Mouse (Mus musculus): Measurements from ENCODE around the gene St6gal1. TPM values are rescaled to one million over a fixed set of nuclear protein-coding genes. Genes with fewer than 3 reads are reported as not detected.

Gene St6gal1
- polyA plus RNA-seq, 1 experiment: 8.1 TPM

DNA sequence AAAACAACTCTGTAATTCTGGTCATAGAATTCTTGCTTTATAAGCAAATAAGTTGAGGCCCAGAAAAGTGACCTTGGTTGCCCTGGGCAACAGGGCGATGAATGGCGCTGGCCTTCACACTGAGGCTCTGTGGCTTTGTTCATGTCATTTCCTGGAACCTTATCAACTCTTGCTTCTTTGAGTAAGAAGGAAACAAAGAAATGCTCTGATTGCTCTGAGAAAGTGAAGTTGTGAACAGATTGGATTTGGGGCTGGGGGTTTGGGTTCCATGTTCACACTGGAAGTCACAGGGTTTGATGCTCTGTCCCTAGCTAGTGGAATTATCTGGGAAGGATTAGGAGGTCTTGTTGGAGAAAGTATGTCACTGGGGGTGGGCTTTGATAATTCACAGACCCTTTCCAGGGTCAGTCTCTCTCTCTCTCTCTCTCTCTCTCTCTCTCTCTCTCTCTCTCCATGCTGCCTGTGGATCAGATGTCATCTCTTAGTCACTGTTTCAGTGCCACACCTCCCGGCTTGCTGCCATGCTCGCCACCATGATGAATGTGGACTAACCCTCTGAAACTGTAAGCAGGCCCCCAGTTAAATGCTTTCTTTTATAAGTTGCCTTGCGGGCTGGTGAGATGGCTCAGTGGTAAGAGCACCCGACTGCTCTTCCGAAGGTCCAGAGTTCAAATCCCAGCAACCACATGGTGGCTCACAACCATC is 50.2 kb downstream of the St6gal1 start:
- DNase-seq (ENCODE audit: low spot score): no peak

DNA sequence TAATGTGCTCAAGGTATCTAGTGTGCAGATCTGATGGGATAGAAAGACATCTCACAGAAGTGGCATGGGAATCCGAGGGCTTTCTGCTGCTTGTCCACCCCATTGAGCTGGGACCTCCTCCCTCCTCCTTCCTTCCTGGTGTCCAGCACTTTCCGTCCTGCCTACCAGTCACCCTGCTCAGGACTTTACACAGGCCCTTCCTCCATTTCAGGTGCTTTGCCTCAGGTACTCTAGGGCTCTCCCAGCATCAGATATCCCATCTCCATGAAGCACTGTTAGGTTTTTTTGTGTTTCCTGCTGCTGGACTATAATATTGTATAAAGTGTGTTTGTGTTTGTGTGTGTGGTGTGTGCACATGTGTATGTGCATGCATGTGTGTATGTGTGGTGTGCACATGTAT is 51.1 kb downstream of the St6gal1 start:
- no peak for DNase-seq (ENCODE audit: low spot score)

DNA sequence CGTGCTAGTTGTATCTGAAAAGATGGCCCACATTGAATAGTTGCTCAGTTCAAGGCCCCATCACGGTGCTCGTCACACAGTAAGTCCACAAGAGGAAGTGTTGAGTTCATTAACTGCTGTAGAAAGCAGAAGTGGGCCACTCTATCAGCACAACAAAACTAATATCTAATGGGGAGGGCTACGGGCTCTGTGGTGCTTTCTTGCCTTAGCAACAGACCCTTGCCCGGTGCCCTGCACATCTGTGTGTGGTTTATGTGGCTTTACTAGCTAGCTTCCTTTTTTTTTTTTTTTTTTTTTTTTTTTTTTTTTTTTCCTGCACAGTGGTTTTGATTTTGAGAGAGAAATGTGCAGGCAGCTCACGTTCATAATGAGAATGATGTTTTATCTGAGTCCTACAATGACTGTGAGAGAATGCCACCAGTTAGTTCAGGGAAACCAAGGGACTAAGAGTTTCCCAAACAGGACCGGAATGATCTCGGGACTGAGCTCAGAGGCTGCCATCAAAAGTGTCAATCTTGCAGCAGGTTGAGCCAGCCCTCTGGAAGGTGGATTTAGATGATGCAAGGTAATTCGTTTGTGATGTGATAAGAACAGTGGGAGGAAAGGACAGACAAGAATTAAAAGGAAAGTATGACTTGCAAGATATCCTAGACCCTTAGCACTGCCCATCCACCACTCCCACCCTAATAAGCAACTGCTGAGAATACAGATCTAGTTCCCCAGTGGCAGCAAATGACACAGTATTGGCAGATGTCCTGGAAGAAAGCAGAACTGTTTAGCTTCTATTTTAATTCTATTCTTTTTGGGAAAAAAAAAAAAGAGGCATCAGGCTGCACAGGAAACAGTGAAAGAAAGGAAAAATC is 55.6 kb downstream of the St6gal1 start:
- no peak for DNase-seq (ENCODE audit: low spot score)

DNA sequence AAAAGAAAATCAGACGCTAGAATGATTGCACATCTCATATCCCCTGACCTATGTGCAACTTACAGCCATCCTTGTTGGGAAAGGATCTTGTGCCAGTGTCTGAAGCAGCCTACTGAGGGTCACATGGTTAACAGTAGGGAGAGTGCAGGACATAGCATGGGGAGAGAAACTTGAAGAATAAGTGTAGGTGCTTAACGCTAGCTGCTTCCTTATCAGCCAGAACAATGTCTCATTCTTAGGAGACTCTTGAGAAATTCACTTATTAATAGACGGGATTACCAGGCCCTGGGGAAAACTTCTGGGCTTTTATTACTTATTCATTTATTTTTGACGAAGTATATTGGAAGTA is 56.2 kb downstream of the St6gal1 start:
- no peak for DNase-seq (ENCODE audit: low spot score)

DNA sequence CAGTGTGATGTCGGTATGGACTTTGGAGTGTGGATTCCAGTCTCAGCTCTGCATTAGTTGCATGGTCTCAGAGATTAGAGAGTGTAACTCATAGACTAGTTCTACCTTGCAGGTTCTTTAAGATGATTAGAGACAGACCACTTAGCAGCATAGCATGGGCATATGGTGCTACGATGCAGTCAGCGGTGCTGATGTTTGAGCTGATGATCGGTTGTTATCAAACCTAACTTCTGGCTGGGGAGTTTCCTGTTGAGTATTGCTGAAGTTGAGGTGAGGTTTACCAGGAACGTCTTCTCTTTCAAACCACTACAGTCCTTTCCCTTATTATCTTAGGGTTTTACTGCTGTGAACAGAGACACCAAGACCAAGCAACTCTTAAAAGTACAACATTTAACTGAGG is 57.7 kb downstream of the St6gal1 start:
- no peak for DNase-seq (ENCODE audit: low spot score)

DNA sequence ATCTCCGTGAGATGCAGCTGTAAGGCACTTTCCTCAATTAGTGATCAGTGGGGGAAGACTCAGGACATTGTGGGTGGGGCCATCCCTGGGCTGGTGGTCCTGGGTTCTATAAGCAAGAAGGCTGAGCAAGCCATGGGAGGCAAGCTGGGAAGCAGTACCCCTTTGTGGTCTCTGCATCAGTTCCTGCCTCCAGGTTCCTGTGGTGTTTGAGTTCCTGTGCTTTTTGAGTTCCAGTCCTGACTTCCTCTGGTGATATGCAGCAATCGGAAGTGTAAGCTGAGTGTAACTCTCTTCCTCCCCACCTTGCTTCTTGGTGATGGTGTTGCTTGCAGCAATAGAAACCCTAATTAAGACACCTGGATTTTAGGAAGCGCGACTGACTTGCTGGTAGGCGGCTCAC is 58.4 kb downstream of the St6gal1 start:
- no peak for DNase-seq (ENCODE audit: low spot score)

DNA sequence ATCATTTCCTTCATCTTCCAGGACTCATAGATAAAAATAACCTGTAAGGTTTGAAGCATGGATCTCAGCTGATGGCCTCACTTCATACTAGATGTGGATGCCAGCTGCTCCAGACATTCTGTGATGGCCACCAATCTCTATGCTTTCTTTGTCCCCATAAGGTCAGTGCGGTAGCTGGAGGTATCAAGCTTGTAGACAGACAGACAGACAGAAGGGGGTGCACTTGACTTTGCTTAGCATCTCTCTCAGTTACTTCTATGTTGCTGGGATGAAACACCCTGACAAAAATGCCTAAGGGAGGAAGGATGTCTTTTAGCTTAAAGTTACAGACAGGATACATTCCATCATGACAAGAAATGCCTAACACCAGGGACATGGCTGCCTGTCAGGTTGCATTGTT is 59.1 kb downstream of the St6gal1 start:
- no peak for DNase-seq (ENCODE audit: low spot score)

DNA sequence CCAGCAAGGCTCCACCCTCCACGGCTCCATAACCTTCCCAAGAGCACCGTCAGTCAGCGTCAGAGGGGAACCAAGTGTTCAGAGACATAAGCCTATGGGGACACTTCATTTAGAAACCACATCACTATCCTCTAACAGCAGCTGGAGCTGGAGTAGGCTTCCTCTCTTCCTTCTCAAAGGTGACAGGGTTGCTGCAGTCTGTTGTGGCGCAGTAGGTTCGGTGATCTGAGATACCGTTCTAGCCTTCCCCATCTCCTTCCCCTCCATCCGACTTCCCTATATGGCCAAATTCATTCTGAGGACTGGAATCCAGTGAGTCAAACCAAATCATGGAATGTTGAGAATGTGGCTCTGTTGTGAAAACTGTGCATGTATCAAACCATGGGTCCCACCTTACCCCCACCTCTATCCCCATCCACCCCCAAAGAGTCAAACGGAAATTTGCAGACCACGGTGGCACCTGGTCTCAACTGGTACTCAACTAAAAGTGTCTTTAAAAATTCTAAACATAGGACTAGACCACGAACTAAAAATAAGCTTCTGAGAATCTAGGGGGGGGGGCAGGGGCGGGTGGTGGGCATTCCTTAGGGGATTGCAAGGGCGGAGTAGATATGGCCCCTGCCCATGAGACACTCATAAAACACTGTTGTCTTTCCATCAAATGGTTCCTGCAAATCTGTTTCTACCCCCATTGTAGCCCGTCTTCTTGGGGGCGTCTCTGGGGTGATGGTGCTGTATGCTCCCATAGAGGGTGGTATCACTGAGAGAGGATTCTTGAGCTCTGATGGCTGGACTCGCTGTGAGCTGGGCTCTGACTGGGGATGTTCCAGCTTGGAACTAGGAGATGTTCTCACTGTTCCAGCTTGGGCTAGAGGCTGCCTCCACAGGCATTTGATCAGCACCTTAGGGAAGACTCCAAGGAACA is 60.2 kb downstream of the St6gal1 start:
- no peak for DNase-seq (ENCODE audit: low spot score)

DNA sequence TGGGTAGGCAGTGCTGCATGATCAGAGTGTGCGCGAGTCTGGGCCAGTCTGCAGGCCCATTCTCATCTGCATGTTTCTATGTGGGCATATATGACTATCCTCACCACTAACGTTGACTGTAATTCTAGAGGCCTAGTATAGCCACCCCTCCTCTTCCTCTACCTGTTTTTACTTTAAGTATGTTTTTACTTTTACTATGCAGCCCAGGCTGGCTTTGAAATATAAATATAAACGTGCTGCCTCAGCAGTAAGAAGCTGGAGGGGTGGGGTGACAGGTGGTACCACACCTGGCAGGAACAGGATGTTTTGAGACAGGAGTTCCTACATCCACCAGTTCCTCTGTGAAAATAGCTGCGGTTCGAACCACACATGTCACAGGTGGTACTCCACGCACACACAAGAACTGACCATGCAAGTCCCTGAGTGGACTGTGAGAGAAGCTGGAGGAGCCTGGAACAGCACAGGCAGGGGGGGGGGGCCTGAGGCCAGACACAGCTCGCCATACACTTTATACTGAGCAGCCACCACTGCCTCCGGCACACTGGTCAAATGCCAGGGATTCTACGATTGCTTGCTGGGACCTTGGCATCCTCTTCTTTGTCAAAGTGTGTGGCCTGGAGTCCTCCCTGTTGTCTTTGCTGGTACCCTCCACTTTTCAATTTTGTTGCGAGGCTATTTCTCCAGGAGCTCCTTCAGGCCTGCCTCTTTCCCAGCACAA is 62.0 kb downstream of the St6gal1 start:
- DNase-seq (ENCODE audit: low spot score): no peak

DNA sequence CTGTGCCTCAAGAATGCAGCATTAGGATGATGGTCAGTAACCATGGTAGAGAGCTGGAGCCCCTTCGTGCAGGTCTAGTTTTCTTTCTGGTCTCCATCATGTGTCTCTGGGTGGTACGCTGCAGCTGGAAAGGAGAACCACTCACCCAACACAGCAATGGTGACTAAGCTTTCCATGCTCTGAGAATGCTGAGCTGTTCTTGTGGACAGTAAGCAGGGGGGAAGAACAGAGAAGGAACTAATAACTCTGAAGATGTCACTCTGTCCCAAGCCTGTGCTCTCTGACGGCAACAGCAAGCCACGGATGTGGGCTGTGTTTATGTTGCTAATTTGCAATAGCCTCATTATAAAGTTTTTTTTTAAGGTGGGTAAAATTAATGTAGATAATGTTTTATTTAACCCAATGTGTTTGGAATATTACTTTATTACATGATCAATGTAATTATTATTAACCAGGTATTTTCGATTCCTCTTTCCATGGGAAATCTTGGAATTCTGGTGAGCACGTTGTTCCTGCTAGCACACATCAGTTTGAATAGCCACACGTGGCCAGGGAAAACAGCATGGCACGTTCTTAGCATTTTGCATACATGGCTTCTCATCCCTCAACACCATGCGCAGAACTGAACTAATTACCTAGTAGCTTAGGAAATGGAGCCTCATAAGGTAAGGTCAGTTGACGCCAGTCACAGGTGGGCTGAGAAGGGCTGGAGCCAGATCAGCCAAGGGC is 62.9 kb downstream of the St6gal1 start:
- DNase-seq (ENCODE audit: low spot score): no peak

DNA sequence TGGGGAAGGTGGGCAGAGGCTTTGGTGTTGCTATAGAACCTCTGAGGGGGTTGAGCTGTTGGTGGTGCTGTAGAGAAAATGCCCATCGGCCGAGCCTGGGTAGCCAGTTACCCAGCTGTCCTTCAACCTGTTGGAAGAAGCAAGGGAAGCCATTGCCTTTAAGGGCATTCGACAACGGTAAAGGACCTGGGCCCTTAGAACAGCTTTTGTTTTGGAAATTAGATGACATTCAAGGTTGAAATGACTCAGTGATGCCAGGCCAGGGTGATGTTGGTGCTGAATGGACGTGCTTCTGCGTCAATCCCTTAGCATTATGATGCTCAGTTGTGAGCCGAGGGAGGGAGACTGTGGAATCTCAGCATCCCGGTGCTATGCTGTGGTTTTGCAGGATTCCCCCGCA is 63.6 kb downstream of the St6gal1 start:
- DNase-seq (ENCODE audit: low spot score): no peak

DNA sequence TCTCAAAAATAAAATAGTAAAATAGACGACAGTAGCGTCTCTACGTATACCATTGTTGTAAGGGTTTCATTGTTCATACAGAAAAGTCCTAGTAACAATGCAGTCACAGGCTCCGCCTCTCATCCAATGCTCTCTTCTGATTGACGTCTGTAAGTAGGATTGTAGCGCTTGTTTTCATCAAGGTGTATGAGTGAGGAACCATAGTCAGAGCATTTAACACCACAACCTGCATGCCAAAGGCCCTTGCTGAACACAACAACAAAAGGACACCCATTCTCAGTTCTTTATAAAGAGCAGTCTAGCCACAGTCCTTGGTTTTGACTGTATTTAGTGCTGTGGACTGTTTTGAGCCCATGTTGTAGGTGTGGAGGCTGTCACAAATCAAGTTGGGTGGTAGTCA is 64.9 kb downstream of the St6gal1 start:
- DNase-seq (ENCODE audit: low spot score): no peak

DNA sequence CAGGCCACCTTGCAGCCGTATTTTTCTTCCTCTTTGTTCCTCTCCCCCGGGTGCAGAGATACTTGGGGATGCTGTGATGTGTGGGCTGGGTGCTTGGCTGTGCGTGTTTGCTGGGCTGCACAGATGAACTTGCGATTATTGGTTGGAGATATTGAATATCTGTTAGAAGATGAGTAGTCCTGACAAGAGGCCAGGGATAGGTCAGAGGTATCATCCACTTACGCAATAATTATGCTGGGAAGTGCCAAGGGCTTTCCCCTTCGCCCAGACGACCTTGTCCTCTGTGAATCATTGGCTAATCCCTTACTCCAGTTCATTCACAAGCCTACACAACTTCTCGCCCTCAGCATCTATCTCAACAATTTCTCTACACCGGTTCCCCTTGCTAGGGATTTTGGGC is 65.6 kb downstream of the St6gal1 start:
- DNase-seq (ENCODE audit: low spot score): no peak

DNA sequence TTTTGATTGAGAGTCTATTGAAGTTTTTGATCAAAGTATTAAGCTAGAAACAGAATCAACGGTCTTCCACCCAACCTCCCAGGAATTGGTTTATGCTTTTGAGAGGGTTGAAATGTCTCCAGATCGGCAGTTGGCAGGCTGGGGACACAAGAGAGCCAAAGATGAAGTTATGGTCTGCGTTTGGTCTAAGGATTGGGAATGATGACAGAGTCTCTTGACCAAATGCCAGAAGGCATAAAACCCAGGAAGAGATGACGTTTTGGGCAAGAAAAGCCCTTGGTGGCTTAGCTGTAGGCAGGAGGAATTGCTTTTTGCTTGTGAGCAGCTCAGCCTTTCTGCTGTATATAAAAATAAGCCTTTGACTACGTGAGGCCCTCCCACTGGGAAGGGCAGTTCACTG is 67.0 kb downstream of the St6gal1 start:
- no peak for DNase-seq (ENCODE audit: low spot score)

DNA sequence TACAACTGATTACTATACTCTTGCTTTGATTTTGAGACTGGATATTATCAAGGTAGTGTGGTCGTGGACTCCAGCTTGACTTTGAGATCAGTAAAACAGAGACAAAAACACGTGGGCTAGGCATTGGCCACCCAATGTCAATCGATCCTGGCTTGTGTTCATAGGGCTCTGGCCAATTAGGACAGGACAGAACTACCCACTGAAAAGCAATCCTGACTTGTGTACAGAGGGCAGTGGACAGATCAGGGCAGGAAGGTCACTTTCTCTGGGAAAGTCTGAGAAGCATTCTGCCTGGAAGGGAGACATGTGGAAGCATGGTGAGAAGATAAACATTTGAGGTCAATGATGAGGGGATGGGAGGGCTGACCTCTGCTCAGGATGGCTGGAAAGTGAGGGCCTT is 69.7 kb downstream of the St6gal1 start:
- no peak for DNase-seq (ENCODE audit: low spot score)

DNA sequence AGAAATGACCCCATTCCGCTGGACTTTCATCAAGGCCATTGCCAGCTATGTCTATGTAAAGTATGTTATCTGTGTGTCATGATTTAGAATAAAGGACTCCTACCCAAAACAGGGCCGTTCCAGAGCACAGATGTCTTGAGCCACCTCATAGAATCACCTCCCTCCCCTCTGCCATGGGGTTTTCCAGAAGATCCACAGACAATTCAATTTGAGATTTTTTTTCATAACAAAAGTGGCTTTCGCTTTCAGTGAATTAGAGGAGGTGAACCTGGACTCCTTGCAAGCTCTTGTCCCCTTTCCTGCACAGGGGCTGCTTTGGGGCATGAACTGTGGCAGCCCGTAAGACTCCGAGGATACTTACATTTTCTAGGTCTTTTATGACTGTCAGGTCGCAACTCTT is 70.2 kb downstream of the St6gal1 start:
- DNase-seq (ENCODE audit: low spot score): no peak

DNA sequence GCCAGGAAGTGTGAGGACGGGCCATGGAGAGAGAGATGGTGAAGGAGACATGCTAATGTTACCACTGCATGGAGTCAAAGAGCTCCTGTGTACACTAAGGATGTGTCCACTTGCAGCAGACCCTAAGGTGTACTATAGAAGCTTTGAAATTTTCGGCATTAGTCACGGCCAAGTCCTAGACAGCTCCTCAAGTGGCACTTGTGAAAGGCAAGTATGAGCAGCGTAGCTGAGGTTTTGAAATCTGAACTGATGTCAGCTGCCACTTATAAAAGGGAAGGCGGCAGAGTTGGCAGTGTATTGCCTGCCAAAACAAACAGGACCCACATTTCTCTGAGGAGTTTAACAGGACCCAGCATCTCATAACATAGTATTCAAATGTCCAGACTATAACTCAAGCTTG is 71.2 kb downstream of the St6gal1 start:
- DNase-seq (ENCODE audit: low spot score): no peak

DNA sequence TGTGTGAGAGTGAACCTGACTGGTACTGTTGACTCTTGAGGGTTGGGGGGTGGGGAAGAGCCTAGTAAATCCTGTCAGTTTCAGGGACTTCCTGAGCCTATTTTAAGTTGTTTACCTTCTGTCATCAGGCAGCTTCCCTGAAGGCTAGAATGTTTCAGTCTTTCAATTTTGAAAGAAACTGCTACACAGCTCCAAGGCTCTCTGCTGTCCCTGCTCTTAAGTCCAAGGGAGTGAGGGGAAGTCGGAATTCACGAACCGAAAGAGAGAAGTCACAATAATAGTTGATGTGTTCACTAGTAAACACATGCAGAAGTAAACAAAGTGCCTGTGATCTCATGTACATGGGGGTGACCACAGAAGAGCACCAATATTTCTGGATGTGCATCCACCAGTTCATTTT is 72.2 kb downstream of the St6gal1 start:
- DNase-seq (ENCODE audit: low spot score): no peak

DNA sequence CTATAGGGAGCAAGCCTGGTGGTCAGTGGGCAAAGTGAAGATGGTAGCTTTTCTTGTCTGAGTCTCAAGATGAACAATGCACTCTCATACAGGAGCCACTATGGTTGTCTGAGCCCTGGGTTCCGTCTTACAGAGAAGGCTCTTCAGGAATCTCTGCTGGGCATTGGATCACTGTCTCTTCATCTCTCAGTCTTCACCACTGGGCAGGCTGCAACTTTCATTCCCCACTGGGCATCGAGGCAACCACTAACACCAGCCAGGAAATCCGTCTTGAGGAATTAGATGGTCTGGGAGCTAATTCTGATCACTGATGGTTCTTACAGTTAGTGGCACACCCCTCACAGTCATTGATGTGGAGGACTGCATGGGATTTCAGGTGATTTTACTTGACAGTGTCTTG is 73.9 kb downstream of the St6gal1 start:
- no peak for DNase-seq (ENCODE audit: low spot score)

DNA sequence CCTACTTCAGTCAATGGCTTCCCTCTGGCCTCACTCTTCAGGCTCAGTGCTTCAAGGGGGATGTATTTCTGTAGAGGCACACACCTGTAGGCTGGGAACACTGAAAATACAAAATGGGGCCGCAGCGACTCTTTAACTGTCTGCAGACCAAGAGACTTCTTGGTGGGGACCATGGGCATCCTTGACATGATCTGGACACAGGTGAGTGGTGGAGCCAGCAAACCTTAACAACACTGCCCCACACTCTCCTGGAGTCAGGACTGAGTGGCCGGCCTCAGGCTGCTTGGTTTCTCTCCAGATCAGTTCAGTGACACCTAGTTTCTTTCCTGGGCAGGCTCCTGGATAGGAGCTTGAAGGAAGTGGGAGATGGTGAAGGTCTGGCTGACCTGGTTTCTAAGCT is 74.4 kb downstream of the St6gal1 start:
- no peak for DNase-seq (ENCODE audit: low spot score)

All from urinary bladder, adult 2 months (tissue).